Mouse (Mus musculus): ENCODE data around the gene Cdh12. TPM values are rescaled to one million over a fixed set of nuclear protein-coding genes. Genes with fewer than 3 reads are reported as not detected.
"Not testable (repeated sequence)": the region's sequence is repeated elsewhere in the genome, so short reads cannot be mapped to it uniquely, and the experiment has no call there.

The Cdh12 gene
- total RNA-seq, 2 experiments from 2014 or later: 0.05 TPM; not detected in 1

- no peak for DNase-seq
These were observed 660.9 kb downstream of the Cdh12 start for GRCm38 (mm10) chr15:21109889-21110500.

GRCm38 (mm10) chr15:21110874-21111603, 662.0 kb downstream of the Cdh12 start:
- no peak for DNase-seq

- DNase-seq: not testable (repeated sequence)
These were observed 665.7 kb downstream of the Cdh12 start for GRCm38 (mm10) chr15:21114775-21115174.

GRCm38 (mm10) chr15:21130660-21131059, 681.6 kb downstream of the Cdh12 start:
- no peak for DNase-seq

- no peak for DNase-seq
These were observed 683.9 kb downstream of the Cdh12 start for GRCm38 (mm10) chr15:21132999-21133398.

- no peak for DNase-seq
These were observed 697.8 kb downstream of the Cdh12 start for GRCm38 (mm10) chr15:21146896-21147295.

- no peak for DNase-seq
These were observed 704.5 kb downstream of the Cdh12 start for GRCm38 (mm10) chr15:21153602-21154001.

- no peak for DNase-seq
These were observed 730.7 kb downstream of the Cdh12 start for GRCm38 (mm10) chr15:21179727-21180126.

- DNase-seq: no peak
These were observed 731.1 kb downstream of the Cdh12 start for GRCm38 (mm10) chr15:21180191-21180590.

GRCm38 (mm10) chr15:21185799-21186198, 736.7 kb downstream of the Cdh12 start:
- DNase-seq: no peak

GRCm38 (mm10) chr15:21210089-21210488, 761.0 kb downstream of the Cdh12 start:
- DNase-seq: not testable (repeated sequence)

GRCm38 (mm10) chr15:21223006-21223405, 773.9 kb downstream of the Cdh12 start:
- DNase-seq: no peak

- no peak for DNase-seq
These were observed 812.3 kb downstream of the Cdh12 start for GRCm38 (mm10) chr15:21261318-21261717.

GRCm38 (mm10) chr15:21269856-21270255, 820.8 kb downstream of the Cdh12 start:
- no peak for DNase-seq

- DNase-seq: no peak
These were observed 848.0 kb downstream of the Cdh12 start for GRCm38 (mm10) chr15:21297051-21297450.

- DNase-seq: no peak
These were observed 866.4 kb downstream of the Cdh12 start for GRCm38 (mm10) chr15:21315457-21315856.

GRCm38 (mm10) chr15:21343853-21344252, 894.8 kb downstream of the Cdh12 start:
- no peak for DNase-seq

- DNase-seq: no peak
These were observed 895.3 kb downstream of the Cdh12 start for GRCm38 (mm10) chr15:21344323-21344722.

GRCm38 (mm10) chr15:21344749-21345148, 895.7 kb downstream of the Cdh12 start:
- DNase-seq: no peak

- no peak for DNase-seq
These were observed 906.5 kb downstream of the Cdh12 start for GRCm38 (mm10) chr15:21355356-21356101.

- no peak for DNase-seq
These were observed 917.3 kb downstream of the Cdh12 start for GRCm38 (mm10) chr15:21366366-21366765.

GRCm38 (mm10) chr15:21375460-21375859, 926.4 kb downstream of the Cdh12 start:
- no peak for DNase-seq

- DNase-seq: no peak
These were observed 926.8 kb downstream of the Cdh12 start for GRCm38 (mm10) chr15:21375871-21376270.
